Comparison of ENCODE assay signal across 17 mouse cellular contexts in the genomic region with DNA sequence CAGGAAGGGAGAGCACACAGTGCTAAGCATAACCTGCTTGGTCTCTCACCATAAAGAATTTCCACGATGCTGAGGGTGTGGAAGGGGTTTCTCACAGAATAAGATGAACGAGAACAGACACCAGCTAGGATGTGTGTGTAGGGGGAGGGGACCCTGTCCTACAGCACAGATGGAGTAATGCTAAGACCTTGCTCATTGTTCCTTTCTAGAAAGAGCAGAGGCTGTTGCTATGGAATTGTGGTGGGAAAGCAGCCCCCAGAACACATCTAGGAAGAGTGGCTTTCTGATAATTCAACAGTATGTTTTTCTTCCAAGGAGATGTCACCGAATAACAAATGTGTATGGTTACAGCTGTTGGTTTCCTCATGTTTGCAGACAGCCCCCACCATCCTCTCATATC.
DNase-seq lines count a peak whose midpoint lies in the region; ATAC-seq lines count a peak whose summit lies in the region.
"Had no signal": no experiment of that assay in that cellular context is flagged by ENCODE, and none has a peak within 500 bp of the region (broad histone marks: within the 10 kb centered on the region; RNA-seq: fewer than 3 reads in every experiment).

No protein-coding gene starts in this region.

- H3K9ac ChIP-seq in forebrain, embryonic 15.5 days (replicated peaks): no peak overlapping the region
- no peak overlapping the region for H3K9ac ChIP-seq in hindbrain, embryonic 14.5 days
- no peak overlapping the region for H3K9ac ChIP-seq in hindbrain, embryonic 11.5 days (ENCODE audit: low read depth, low read length)
- no peak overlapping the region for H3K9ac ChIP-seq in neural tube, embryonic 15.5 days (replicated peaks)
- H3K9ac ChIP-seq: embryonic facial prominence, embryonic 12.5 days; heart, embryonic 13.5 days; intestine, embryonic 15.5 days had no signal

- no peaks in the 10 kb centered on the region for H3K36me3 ChIP-seq in forebrain, embryonic 15.5 days
- peaks cover 24% of the 10 kb centered on the region for H3K36me3 ChIP-seq in forebrain, embryonic 10.5 days (replicated peaks)
- peaks cover 26% of the 10 kb centered on the region; the same call in 1 of the 2 replicates for H3K36me3 ChIP-seq in hindbrain, embryonic 14.5 days (replicated peaks; ENCODE audit: control insufficient read depth, insufficient read depth)
- H3K36me3 ChIP-seq in hindbrain, embryonic 11.5 days (ENCODE audit: control insufficient read depth, insufficient read depth, low read length): no peaks in the 10 kb centered on the region
- peaks cover 11% of the 10 kb centered on the region; the same call in 1 of the 2 replicates for H3K36me3 ChIP-seq in neural tube, embryonic 15.5 days
- H3K36me3 ChIP-seq: embryonic facial prominence, embryonic 12.5 days; heart, embryonic 13.5 days; intestine, embryonic 15.5 days had no signal

- H3K9me3 ChIP-seq in forebrain, embryonic 15.5 days: no peaks in the 10 kb centered on the region
- no peaks in the 10 kb centered on the region for H3K9me3 ChIP-seq in forebrain, embryonic 10.5 days
- no peaks in the 10 kb centered on the region for H3K9me3 ChIP-seq in hindbrain, embryonic 14.5 days (ENCODE audit: control insufficient read depth, low read length)
- H3K9me3 ChIP-seq in hindbrain, embryonic 11.5 days (ENCODE audit: control insufficient read depth, low read length): no peaks in the 10 kb centered on the region
- no peaks in the 10 kb centered on the region for H3K9me3 ChIP-seq in neural tube, embryonic 15.5 days (replicated peaks)
- H3K9me3 ChIP-seq: embryonic facial prominence, embryonic 12.5 days; heart, embryonic 13.5 days; intestine, embryonic 15.5 days had no signal

- WGBS in forebrain, embryonic 15.5 days: 75% methylated on average over 3 of the region's 3 CpGs
- WGBS in forebrain, embryonic 10.5 days: 86% methylated on average over 3 of the region's 3 CpGs
- WGBS in hindbrain, embryonic 14.5 days: 70% methylated on average over 3 of the region's 3 CpGs
- WGBS in hindbrain, embryonic 11.5 days: 84% methylated on average over 3 of the region's 3 CpGs
- WGBS in neural tube, embryonic 15.5 days: 76% methylated on average over 3 of the region's 3 CpGs

- H3K4me1 ChIP-seq in forebrain, embryonic 15.5 days: peaks cover 3% of the 10 kb centered on the region; the same call in 1 of the 2 replicates
- no peaks in the 10 kb centered on the region for H3K4me1 ChIP-seq in forebrain, embryonic 10.5 days
- no peaks in the 10 kb centered on the region for H3K4me1 ChIP-seq in hindbrain, embryonic 14.5 days (replicated peaks; ENCODE audit: control insufficient read depth, insufficient read depth, low read length)
- no peaks in the 10 kb centered on the region for H3K4me1 ChIP-seq in hindbrain, embryonic 11.5 days (replicated peaks; ENCODE audit: control insufficient read depth, insufficient read depth, low read length)
- peaks cover 9% of the 10 kb centered on the region; the same call in 1 of the 2 replicates for H3K4me1 ChIP-seq in neural tube, embryonic 15.5 days
- H3K4me1 ChIP-seq: embryonic facial prominence, embryonic 12.5 days; heart, embryonic 13.5 days; intestine, embryonic 15.5 days had no signal

- no peak for DNase-seq in forebrain, embryonic 10.5 days (ENCODE audit: extremely low spot score, low spot score)
- DNase-seq in hindbrain, embryonic 14.5 days (ENCODE audit: low spot score): no peak
- DNase-seq in hindbrain, embryonic 11.5 days (ENCODE audit: low spot score): no peak
- no peak for DNase-seq in neural tube, embryonic 10.5 days (ENCODE audit: extremely low spot score, low spot score)
- DNase-seq: adrenal gland, postnatal 10 days; cerebellum, adult 11-12 months; cerebellum, adult 9-10 months; cerebellum, postnatal 25 days; gastrocnemius, postnatal 14 days; heart, postnatal 36 days had no signal

- no peak overlapping the region for H3K4me2 ChIP-seq in forebrain, embryonic 15.5 days (replicated peaks)
- no peak overlapping the region for H3K4me2 ChIP-seq in hindbrain, embryonic 14.5 days (replicated peaks)
- H3K4me2 ChIP-seq in hindbrain, embryonic 11.5 days (replicated peaks; ENCODE audit: low read depth, low read length): no peak overlapping the region
- no peak overlapping the region for H3K4me2 ChIP-seq in neural tube, embryonic 15.5 days
- H3K4me2 ChIP-seq: embryonic facial prominence, embryonic 12.5 days; heart, embryonic 13.5 days; intestine, embryonic 15.5 days had no signal

- no peak overlapping the region for H3K4me3 ChIP-seq in forebrain, embryonic 15.5 days
- H3K4me3 ChIP-seq in forebrain, embryonic 10.5 days: no peak overlapping the region
- H3K4me3 ChIP-seq in hindbrain, embryonic 14.5 days (replicated peaks; ENCODE audit: low read length): no peak overlapping the region
- no peak overlapping the region for H3K4me3 ChIP-seq in hindbrain, embryonic 11.5 days (ENCODE audit: low read depth, low read length)
- H3K4me3 ChIP-seq in neural tube, embryonic 15.5 days (replicated peaks): no peak overlapping the region
- H3K4me3 ChIP-seq: embryonic facial prominence, embryonic 12.5 days; heart, embryonic 13.5 days; intestine, embryonic 15.5 days had no signal

- H3K27me3 ChIP-seq in forebrain, embryonic 15.5 days: no peaks in the 10 kb centered on the region
- H3K27me3 ChIP-seq in forebrain, embryonic 10.5 days (ENCODE audit: poor library complexity, severe bottlenecking): no peaks in the 10 kb centered on the region
- no peaks in the 10 kb centered on the region for H3K27me3 ChIP-seq in hindbrain, embryonic 14.5 days (ENCODE audit: control insufficient read depth, insufficient read depth, low read length)
- no peaks in the 10 kb centered on the region for H3K27me3 ChIP-seq in hindbrain, embryonic 11.5 days (ENCODE audit: control insufficient read depth, insufficient read depth, low read length)
- H3K27me3 ChIP-seq in neural tube, embryonic 15.5 days (replicated peaks): no peaks in the 10 kb centered on the region
- H3K27me3 ChIP-seq: embryonic facial prominence, embryonic 12.5 days; heart, embryonic 13.5 days; intestine, embryonic 15.5 days had no signal

- 0 out of 2 replicates have a peak overlapping the region, but pooled peaks have one; percentile 19 for H3K27ac ChIP-seq in forebrain, embryonic 15.5 days (replicated peaks)
- H3K27ac ChIP-seq in forebrain, embryonic 10.5 days: no peak overlapping the region
- H3K27ac ChIP-seq in hindbrain, embryonic 14.5 days: 0 out of 2 replicates have a peak overlapping the region, but pooled peaks have one; percentile 17
- no peak overlapping the region for H3K27ac ChIP-seq in hindbrain, embryonic 11.5 days (ENCODE audit: low read depth, low read length)
- peak overlapping the region; percentile 10; the same call in 1 of the 2 replicates for H3K27ac ChIP-seq in neural tube, embryonic 15.5 days (replicated peaks)
- H3K27ac ChIP-seq: embryonic facial prominence, embryonic 12.5 days; heart, embryonic 13.5 days; intestine, embryonic 15.5 days had no signal

- no peak for ATAC-seq in forebrain, embryonic 15.5 days (replicated peaks)
- ATAC-seq in hindbrain, embryonic 14.5 days (ENCODE audit: low FRiP score): no peak
- ATAC-seq in hindbrain, embryonic 11.5 days (ENCODE audit: low FRiP score): no peak
- no peak for ATAC-seq in neural tube, embryonic 15.5 days (ENCODE audit: low FRiP score)
- ATAC-seq in monocyte, adult 5-6 weeks (replicated peaks; ENCODE audit: insufficient number of reproducible peaks, low FRiP score, low TSS enrichment, poor library complexity, severe bottlenecking): no peak
- ATAC-seq: forebrain, embryonic 16.5 days; intestine, embryonic 15.5 days had no signal

Comparison
In these comparisons a context has a peak if more than half of its experiments do, and no peak if none do; other contexts are left out.
1. H3K27ac ChIP-seq: peak in forebrain, embryonic 15.5 days (single experiment), hindbrain, embryonic 14.5 days (single experiment) and neural tube, embryonic 15.5 days (single experiment); none in forebrain, embryonic 10.5 days (single experiment) and hindbrain, embryonic 11.5 days (single experiment).